Mouse (Mus musculus) retina, postnatal 1 day (tissue): ENCODE data around the gene Oxt.
A peak's percentile ranks its signal among the peaks of the same experiment; 100 is the strongest.

Experiments used
- DNase-seq: peaks from one replicate; pipeline ENCODE4 v3.0.0-alpha.2; 2012

Gene Oxt

GRCm38 (mm10) chr2:130575873-130576272, at the start of gene Oxt:
TSS of gene Oxt (plus strand) at chr2:130576173.
- no peak for DNase-seq

DNA sequence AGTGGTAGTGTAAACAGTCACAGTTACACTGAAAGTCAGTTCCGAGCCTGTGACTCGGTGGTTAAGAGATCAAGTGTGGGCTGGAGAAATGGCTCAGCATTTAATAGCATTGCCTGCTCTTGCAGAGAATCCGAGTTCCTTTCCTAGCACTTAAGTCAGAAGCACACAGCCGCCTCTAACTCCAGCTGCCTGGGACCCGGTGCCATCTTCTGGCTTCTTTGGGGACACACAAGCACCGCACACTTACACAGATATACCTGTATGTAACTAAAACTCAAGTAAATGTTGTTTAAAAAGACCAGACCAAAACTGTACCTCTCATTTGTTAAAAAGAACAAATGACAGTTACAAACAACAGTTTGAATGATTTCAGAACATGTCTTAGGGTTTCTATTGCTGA, 47.5 kb upstream of the Oxt start:
- peak; percentile 2 for DNase-seq

DNA sequence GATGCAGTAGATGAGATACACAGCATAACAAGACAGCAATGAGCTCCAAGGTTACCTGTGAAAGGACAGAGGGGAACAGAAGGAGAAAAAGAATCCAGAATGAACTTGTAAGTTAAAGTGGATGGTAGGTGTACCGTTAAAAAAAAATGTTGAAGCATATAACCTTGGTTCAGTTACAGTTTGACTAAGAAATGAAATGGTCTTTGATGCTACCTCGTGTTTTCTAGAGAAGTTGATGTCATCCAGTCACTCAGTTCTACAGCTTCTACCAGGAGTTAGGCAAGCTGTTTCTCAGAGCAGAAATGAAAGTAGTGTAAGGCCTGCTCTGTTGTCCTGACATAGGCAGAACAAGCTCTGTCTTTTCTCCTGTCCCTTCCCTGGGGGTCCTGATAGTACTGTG, 46.7 kb upstream of the Oxt start:
- no peak for DNase-seq

- no peak for DNase-seq
Observed at GRCm38 (mm10) chr2:130529925-130530324, 46.0 kb upstream of the Oxt start.

DNA sequence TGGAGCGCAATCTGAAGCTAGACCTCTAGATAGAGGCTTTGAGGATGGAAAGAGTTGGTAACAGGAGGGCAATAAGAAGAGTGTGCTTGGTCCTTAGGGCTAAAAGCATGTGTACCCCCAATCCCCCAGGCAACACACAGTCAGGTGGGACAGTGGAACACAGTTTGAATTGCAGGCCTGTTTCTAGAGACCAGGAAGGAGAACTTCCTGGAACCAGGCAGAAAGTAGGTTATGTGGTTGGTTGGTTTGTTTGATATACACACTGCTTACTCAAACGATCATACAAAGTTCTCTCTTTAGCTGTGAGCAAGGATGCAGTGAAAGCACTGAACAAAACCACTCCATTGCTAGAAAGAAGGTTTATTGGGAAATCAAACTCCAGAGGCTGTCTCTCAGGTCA, 43.8 kb upstream of the Oxt start:
- DNase-seq = no peak

GRCm38 (mm10) chr2:130535017-130535416, 41.0 kb upstream of the Oxt start:
- no peak for DNase-seq

- DNase-seq = no peak
Observed at GRCm38 (mm10) chr2:130536890-130537289, 39.1 kb upstream of the Oxt start.

DNA sequence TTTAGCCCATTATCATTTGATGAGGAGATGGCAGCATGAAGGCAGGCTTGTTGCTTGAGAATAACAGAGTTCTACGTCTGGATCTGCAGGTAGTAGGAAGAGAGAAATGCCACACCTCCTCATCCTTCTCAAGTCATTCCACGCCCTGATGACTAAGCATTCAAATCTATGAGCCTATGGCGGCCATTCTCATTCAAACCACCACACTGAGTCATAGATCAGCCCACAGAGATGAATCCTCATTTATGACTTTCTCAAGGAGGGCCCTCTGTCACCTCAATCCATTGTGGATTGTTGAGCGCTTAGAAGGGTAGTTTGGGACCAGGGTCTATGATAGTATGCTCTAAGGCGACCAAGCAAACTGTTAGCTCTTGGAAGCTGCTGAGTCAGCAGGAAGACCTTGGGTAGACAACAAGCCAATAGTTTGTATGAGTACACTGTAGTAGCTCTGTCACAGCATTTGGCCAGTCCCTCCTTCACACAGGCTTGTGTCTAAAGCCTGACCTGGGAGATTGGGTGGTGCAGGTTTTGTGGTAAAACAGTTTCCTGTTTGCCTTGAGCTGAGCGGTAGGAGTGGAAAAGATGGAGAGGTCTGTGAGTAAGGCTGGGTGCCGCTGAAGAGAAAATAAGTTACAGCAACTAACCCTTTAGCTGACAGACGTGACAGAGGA, 37.0 kb upstream of the Oxt start:
- no peak for DNase-seq

DNA sequence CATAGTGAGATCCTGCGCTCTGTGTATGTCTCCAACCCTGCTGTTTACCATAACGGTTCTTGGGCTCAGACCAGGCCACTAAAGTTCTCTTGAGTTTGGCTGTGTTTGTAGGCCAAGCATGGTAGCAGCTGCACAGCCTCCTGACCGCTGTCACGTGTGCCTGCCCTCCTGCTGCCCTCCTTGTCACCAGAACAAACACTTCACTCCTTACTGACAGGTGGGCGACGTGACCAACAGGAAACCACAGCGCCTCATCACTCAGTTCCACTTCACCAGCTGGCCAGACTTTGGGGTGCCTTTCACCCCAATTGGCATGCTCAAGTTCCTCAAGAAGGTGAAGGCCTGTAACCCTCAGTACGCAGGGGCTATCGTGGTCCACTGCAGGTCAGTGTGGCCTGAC, 35.7 kb upstream of the Oxt start:
- no peak for DNase-seq

- DNase-seq = no peak
Observed at GRCm38 (mm10) chr2:130546957-130547356, 29.0 kb upstream of the Oxt start.

DNA sequence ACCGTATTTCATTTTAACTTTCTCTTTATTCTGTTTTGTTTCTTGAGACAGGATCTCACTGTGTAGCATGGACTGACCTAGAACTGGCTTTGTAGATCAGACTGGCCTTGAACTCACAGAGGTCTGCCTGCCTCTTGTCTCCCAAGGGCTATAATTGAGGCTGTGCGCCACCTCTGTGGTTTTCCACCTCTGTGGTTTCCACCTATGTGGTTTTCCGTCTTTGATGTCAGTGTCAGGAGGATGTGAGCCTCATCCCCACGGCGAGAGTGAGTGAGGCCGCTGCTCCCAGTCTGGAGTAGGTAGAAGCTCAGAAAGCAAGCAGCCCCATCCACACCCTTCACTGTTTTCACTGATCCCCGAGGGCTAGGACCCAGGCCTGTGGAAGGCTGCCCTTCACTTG, 21.1 kb upstream of the Oxt start:
- DNase-seq = no peak

GRCm38 (mm10) chr2:130556292-130556691, 19.7 kb upstream of the Oxt start:
- DNase-seq = no peak

DNA sequence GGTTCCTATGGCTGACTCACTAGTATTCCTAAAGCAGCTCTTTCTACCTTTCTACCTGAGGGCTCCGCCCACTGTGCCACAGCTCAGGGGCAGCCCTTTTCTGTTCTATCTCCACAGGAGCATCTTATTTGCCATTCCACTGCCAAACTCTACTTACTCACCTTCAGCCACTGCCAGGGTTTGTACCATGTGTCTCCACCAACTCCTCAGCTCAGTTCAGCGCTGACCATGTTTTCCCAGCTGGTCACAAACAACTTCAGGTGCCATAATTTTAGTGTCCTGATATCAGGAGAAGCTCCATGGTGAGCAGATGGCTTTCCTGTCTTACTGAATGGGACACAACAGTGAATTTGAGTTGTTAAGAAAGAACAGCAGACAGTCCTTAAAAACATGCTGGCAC, 18.5 kb upstream of the Oxt start:
- no peak for DNase-seq

- no peak for DNase-seq
Observed at GRCm38 (mm10) chr2:130558015-130558414, 18.0 kb upstream of the Oxt start.

- DNase-seq = peak; percentile 98
Observed at GRCm38 (mm10) chr2:130563212-130564055, 12.5 kb upstream of the Oxt start, which contains the start of gene Mrps26. TSS of gene Mrps26 (plus strand) at chr2:130563742.

DNA sequence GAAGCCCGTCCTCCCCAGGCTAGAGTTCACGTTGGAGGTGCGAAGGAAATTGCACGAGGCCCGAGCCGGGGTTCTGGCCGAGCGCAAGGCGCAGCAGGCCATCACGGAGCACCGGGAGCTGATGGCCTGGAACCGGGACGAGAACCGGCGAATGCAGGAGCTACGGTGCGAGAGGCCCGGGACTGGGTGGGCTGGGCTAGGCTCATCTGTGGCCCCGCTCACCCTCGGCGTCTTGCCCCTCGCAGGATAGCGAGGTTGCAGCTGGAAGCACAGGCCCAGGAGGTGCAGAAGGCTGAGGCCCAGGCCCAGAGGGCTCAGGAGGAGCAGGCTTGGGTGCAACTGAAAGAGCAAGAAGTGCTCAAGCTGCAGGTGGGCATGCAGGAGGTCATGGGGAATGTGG, 11.9 kb upstream of the Oxt start:
- DNase-seq = no peak

GRCm38 (mm10) chr2:130564983-130565382, 11.0 kb upstream of the Oxt start:
- no peak for DNase-seq

DNA sequence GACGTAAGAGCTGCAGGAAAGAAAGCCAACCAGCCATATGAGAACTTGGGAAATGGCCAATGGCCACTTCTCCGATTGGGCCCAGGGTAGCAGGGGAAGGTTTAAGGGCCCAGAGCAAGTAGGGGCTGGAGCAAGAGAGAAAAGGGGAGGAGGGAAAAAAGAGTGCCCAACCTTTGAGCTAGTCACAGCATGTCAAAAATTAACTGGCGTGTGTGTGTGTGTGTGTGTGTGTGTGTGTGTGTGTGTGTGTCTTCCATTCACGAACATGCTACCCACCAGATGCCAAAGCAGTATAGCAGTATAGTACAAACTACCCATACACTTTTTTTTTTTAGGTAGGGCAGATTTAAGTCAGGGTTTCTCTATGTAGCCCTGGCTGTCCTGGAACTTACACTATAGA, 7.1 kb upstream of the Oxt start:
- DNase-seq = no peak

- no peak for DNase-seq
Observed at GRCm38 (mm10) chr2:130569926-130570325, 6.0 kb upstream of the Oxt start.

- no peak for DNase-seq
Observed at GRCm38 (mm10) chr2:130574960-130575359, 1.0 kb upstream of the Oxt start.

DNA sequence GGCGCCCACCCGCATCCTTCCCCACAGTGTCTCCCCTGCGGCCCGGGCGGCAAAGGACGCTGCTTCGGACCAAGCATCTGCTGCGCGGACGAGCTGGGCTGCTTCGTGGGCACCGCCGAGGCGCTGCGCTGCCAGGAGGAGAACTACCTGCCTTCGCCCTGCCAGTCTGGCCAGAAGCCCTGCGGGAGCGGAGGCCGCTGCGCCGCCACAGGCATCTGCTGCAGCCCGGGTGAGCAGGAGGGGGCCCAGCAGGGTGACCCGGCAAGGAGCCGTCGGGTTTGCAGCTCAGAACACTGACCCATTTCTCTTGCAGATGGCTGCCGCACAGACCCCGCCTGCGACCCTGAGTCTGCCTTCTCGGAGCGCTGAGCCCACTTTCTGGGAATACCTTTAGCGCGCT, 591 bp downstream of the Oxt start:
- DNase-seq = peak; percentile 68

- DNase-seq = no peak
Observed at GRCm38 (mm10) chr2:130577021-130577420, 1.0 kb downstream of the Oxt start.

DNA sequence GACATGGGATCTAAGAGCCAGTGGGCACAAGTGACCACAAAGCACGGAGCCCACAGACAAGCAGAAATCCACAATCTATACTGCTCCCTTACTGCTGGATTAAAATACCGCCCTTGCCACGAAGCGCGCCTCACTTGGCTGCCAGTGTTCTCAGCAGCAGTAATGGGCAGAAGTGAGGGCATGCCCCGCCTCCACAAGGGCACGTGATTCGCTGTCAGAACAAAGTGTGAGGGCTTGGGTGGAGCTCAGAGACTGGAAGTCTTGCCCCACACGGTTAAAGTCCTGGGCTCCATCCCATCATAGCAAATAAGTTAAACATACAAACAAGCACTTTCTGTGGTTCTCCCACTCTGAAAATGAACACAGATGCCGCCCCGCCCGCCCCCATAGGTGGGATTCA, 1.7 kb downstream of the Oxt start:
- peak; percentile 61 for DNase-seq

GRCm38 (mm10) chr2:130578148-130578547, 2.2 kb downstream of the Oxt start:
- DNase-seq = peak; percentile 71

GRCm38 (mm10) chr2:130579791-130580190, 3.8 kb downstream of the Oxt start:
- no peak for DNase-seq
